Mouse (Mus musculus): Measurements from ENCODE around the gene Osbp2.

Osbp2 gene

GRCm38 (mm10) chr11:3759433-3759832 is 104.3 kb downstream of the Osbp2 start:
- in situ Hi-C loops (cut with MboI, MseI), result no loop called here

- in situ Hi-C loops (cut with MboI, MseI), result no loop called here
Observed at GRCm38 (mm10) chr11:3755341-3755740, 108.4 kb downstream of the Osbp2 start.

GRCm38 (mm10) chr11:3754685-3755084 is 109.0 kb downstream of the Osbp2 start:
- in situ Hi-C loops (cut with MboI, MseI), result no loop called here

- in situ Hi-C loops (cut with MboI, MseI), result no loop called here
Observed at GRCm38 (mm10) chr11:3753897-3754296, 109.8 kb downstream of the Osbp2 start.

GRCm38 (mm10) chr11:3752766-3753165 is 110.9 kb downstream of the Osbp2 start:
- in situ Hi-C loops (cut with MboI, MseI), result no loop called here

- in situ Hi-C loops (cut with MboI, MseI), result no loop called here
Observed at GRCm38 (mm10) chr11:3749831-3750230, 113.9 kb downstream of the Osbp2 start.

GRCm38 (mm10) chr11:3742449-3742848 is 121.3 kb downstream of the Osbp2 start:
- in situ Hi-C loops (cut with MboI, MseI), result no loop called here

GRCm38 (mm10) chr11:3741183-3741582 is 122.5 kb downstream of the Osbp2 start:
- in situ Hi-C loops (cut with MboI, MseI), result no loop called here

GRCm38 (mm10) chr11:3738778-3739177 is 124.9 kb downstream of the Osbp2 start:
- in situ Hi-C loops (cut with MboI, MseI), result no loop called here

GRCm38 (mm10) chr11:3735715-3736114 is 128.0 kb downstream of the Osbp2 start:
- in situ Hi-C loops (cut with MboI, MseI), result no loop called here

GRCm38 (mm10) chr11:3733933-3734636 is 129.6 kb downstream of the Osbp2 start:
- in situ Hi-C loops (cut with MboI, MseI), result no loop called here

- in situ Hi-C loops (cut with MboI, MseI), result no loop called here
Observed at GRCm38 (mm10) chr11:3731469-3731868, 132.2 kb downstream of the Osbp2 start.

- in situ Hi-C loops (cut with MboI, MseI), result no loop called here
Observed at GRCm38 (mm10) chr11:3727438-3728105, 136.1 kb downstream of the Osbp2 start.

GRCm38 (mm10) chr11:3725331-3726054 is 138.2 kb downstream of the Osbp2 start:
- in situ Hi-C loops (cut with MboI, MseI), result no loop called here

GRCm38 (mm10) chr11:3724726-3725125 is 139.0 kb downstream of the Osbp2 start:
- in situ Hi-C loops (cut with MboI, MseI), result no loop called here

- in situ Hi-C loops (cut with MboI, MseI), result no loop called here
Observed at GRCm38 (mm10) chr11:3723910-3724309, 139.8 kb downstream of the Osbp2 start.

- in situ Hi-C loops (cut with MboI, MseI), result no loop called here
Observed at GRCm38 (mm10) chr11:3722861-3723260, 140.8 kb downstream of the Osbp2 start.

GRCm38 (mm10) chr11:3722036-3722435 is 141.7 kb downstream of the Osbp2 start:
- in situ Hi-C loops (cut with MboI, MseI), result no loop called here

- in situ Hi-C loops (cut with MboI, MseI), result loop anchor here (5.0 kb wide), 1 partner anchor 81 kb away; no protein-coding TSS in a partner anchor
Observed at GRCm38 (mm10) chr11:3716662-3717061, 147.0 kb downstream of the Osbp2 start.

GRCm38 (mm10) chr11:3714486-3714885 is 149.2 kb downstream of the Osbp2 start:
- in situ Hi-C loops (cut with MboI, MseI), result no loop called here

- in situ Hi-C loops (cut with MboI, MseI), result no loop called here
Observed at GRCm38 (mm10) chr11:3710203-3710602, 153.5 kb downstream of the Osbp2 start.

- in situ Hi-C loops (cut with MboI, MseI), result no loop called here
Observed at GRCm38 (mm10) chr11:3707057-3707456, 156.6 kb downstream of the Osbp2 start.

GRCm38 (mm10) chr11:3704404-3704803 is 159.3 kb downstream of the Osbp2 start:
- in situ Hi-C loops (cut with MboI, MseI), result no loop called here
